Mouse (Mus musculus): ENCODE results near the gene Cenpm. TPM values are rescaled to one million over a fixed set of nuclear protein-coding genes. Genes with fewer than 3 reads are reported as not detected.

Cenpm gene
- polyA plus RNA-seq, 1 experiment, result 43.2 TPM

DNA sequence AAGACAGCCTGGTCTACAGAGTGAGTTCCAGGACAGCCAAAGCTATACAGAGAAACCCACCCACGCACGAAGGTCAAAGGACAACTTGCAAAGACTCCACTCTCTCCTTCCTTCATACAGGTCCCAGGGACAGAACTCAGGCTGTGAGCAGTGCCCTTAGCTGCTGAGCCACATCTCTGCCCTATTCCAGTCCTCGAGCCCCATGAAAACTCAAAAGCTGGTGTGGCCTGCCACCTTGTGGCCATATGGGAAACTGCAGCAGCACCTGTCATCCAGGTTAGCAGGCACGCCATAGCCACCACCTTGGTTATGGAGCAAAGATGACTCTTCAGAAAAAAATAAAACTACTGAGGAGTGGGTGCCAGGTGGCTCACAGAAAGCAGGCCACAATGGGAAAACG is 8.0 kb downstream of the Cenpm start:
- peaks cover 18% of the 10 kb centered on the region for H3K36me3 ChIP-seq (ENCODE audit: control insufficient read depth, insufficient read depth, low read length, poor library complexity, severe bottlenecking)
- no peaks in the 10 kb centered on the region for H3K9me3 ChIP-seq (replicated peaks; ENCODE audit: control insufficient read depth, insufficient read depth, low read length, poor library complexity, severe bottlenecking)
- H3K4me3 ChIP-seq (ENCODE audit: low read depth, low read length), result no peak overlapping the region
- no peak overlapping the region for H3K9ac ChIP-seq (ENCODE audit: low read depth, poor library complexity, severe bottlenecking)
- no peak for TF ChIP-seq EP300 (IDR thresholded peaks at IDR 0.05; ENCODE audit: insufficient read depth, low read depth, low read length)
- TF ChIP-seq CTCF (IDR thresholded peaks at IDR 0.05; ENCODE audit: low read depth, low read length), result peak; percentile 96
- peaks cover 2% of the 10 kb centered on the region for H3K4me1 ChIP-seq (ENCODE audit: control insufficient read depth, insufficient read depth, low read length)
- no peak overlapping the region for H3K27ac ChIP-seq (ENCODE audit: insufficient read depth, low read length)
- H3K27me3 ChIP-seq (ENCODE audit: control insufficient read depth, insufficient read depth, low read length, poor library complexity, severe bottlenecking), result no peaks in the 10 kb centered on the region

DNA sequence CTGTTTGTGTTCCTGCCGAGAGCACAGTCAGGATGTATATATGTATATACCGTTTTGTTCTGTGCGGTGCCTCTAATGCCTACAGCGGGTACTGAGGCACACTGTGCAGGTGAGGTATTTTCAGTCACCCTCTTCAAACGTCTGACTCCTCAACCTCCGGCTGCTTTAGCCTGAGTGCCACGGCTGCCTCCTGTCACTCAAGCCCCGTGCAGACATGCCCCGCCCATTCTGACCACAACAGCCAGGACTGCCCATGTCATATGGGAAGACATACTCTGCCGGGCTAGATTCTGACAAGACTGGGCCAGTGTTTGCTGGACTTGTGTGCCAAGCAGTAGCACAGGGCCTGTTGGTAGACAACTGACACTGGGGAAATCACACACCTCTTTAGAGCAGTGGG is 8.9 kb downstream of the Cenpm start:
- no peak for TF ChIP-seq CTCF (IDR thresholded peaks at IDR 0.05; ENCODE audit: low read depth, low read length)
- no peak for TF ChIP-seq POLR2A (IDR thresholded peaks at IDR 0.05; ENCODE audit: insufficient read depth, low read length)
- TF ChIP-seq EP300 (IDR thresholded peaks at IDR 0.05; ENCODE audit: insufficient read depth, low read depth, low read length), result no peak
- Histone ChIP-seq H3K4me1 (ENCODE audit: control insufficient read depth, insufficient read depth, low read length) (no peaks in the 10 kb centered on the region), H3K27ac (ENCODE audit: insufficient read depth, low read length) (no peak overlapping the region), H3K9me3 (replicated peaks; ENCODE audit: control insufficient read depth, insufficient read depth, low read length, poor library complexity, severe bottlenecking) (no peaks in the 10 kb centered on the region), H3K36me3 (ENCODE audit: control insufficient read depth, insufficient read depth, low read length, poor library complexity, severe bottlenecking) (peaks cover 16% of the 10 kb centered on the region), H3K27me3 (ENCODE audit: control insufficient read depth, insufficient read depth, low read length, poor library complexity, severe bottlenecking) (no peaks in the 10 kb centered on the region), H3K9ac (ENCODE audit: low read depth, poor library complexity, severe bottlenecking) (no peak overlapping the region), H3K4me3 (ENCODE audit: low read depth, low read length) (no peak overlapping the region)

DNA sequence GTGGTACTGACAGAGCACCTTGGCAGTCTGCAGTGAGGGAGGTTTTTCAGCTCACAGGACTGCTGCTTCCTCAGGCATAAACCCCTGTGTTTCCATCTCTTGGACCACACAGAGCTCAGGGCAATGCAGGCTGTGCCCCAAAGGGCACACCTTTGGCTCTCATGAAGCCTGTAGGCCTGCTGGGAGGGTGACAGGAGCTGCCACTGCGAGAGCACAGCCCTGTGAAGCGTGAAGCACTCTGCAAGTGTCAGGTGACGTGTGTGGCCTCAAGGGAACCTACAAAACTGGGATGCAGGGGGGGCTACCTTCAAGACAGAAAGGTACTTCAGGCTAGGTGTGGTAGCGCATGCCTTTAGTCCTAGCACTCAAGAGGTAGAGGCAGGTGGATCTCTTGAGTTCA is 11.9 kb downstream of the Cenpm start:
- H3K27me3 ChIP-seq (ENCODE audit: control insufficient read depth, insufficient read depth, low read length, poor library complexity, severe bottlenecking), result no peaks in the 10 kb centered on the region
- TF ChIP-seq CTCF (IDR thresholded peaks at IDR 0.05; ENCODE audit: low read depth, low read length) (no peak), POLR2A (IDR thresholded peaks at IDR 0.05; ENCODE audit: insufficient read depth, low read length) (no peak)
- H3K9ac ChIP-seq (ENCODE audit: low read depth, poor library complexity, severe bottlenecking), result no peak overlapping the region
- H3K36me3 ChIP-seq (ENCODE audit: control insufficient read depth, insufficient read depth, low read length, poor library complexity, severe bottlenecking), result 0 out of 2 replicates have a peak, but pooled peaks cover 3% of the 10 kb centered on the region
- H3K9me3 ChIP-seq (replicated peaks; ENCODE audit: control insufficient read depth, insufficient read depth, low read length, poor library complexity, severe bottlenecking), result no peaks in the 10 kb centered on the region
- no peak overlapping the region for H3K27ac ChIP-seq (ENCODE audit: insufficient read depth, low read length)
- peaks cover 4% of the 10 kb centered on the region for H3K4me1 ChIP-seq (ENCODE audit: control insufficient read depth, insufficient read depth, low read length)
- H3K4me3 ChIP-seq (ENCODE audit: low read depth, low read length), result no peak overlapping the region

DNA sequence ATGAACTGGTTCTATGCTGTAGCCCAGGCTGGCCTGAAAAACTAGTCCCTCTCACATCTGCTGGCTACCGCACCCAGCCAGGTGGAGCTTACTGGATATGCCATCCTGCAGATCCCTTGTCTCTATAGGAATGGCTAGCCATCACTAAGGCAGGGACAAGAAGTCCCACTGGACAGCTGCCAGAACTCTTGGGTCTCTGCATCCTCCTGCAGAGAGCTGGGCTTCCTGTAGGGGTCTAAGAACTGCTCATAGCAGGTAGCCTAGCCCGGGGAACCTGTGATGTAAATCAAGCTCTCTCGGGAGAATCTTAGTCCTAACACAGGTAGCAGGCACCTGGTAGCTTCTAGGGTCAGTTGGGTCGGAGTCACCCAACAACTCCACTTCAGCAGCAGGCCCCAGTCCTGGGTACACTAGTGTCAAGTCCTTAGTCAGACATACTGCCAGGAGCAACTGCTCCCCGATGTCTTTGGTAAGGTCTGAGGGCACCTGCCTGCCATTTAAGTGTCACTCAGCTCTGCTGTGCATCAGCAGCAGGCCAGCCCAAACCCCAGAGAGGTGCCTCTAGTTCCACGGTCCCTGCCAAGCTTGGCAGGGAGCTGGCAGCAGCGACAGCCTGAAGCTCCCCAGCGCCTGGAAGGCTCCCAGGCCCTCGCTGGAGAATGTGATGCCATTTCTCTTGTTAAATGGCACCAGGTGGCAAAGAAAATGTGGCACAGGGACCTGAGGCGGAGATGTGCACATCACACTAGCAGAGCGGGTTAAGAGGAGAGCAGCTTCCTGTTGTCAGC is 12.8 kb downstream of the Cenpm start:
- Histone ChIP-seq H3K4me1 (ENCODE audit: control insufficient read depth, insufficient read depth, low read length) (peaks cover 4% of the 10 kb centered on the region), H3K27ac (ENCODE audit: insufficient read depth, low read length) (no peak overlapping the region), H3K36me3 (ENCODE audit: control insufficient read depth, insufficient read depth, low read length, poor library complexity, severe bottlenecking) (0 out of 2 replicates have a peak, but pooled peaks cover 3% of the 10 kb centered on the region), H3K4me3 (ENCODE audit: low read depth, low read length) (no peak overlapping the region), H3K9me3 (replicated peaks; ENCODE audit: control insufficient read depth, insufficient read depth, low read length, poor library complexity, severe bottlenecking) (no peaks in the 10 kb centered on the region), H3K27me3 (ENCODE audit: control insufficient read depth, insufficient read depth, low read length, poor library complexity, severe bottlenecking) (no peaks in the 10 kb centered on the region), H3K9ac (ENCODE audit: low read depth, poor library complexity, severe bottlenecking) (no peak overlapping the region)
- TF ChIP-seq POLR2A (IDR thresholded peaks at IDR 0.05; ENCODE audit: insufficient read depth, low read length) (no peak), CTCF (IDR thresholded peaks at IDR 0.05; ENCODE audit: low read depth, low read length) (no peak), EP300 (IDR thresholded peaks at IDR 0.05; ENCODE audit: insufficient read depth, low read depth, low read length) (no peak)

DNA sequence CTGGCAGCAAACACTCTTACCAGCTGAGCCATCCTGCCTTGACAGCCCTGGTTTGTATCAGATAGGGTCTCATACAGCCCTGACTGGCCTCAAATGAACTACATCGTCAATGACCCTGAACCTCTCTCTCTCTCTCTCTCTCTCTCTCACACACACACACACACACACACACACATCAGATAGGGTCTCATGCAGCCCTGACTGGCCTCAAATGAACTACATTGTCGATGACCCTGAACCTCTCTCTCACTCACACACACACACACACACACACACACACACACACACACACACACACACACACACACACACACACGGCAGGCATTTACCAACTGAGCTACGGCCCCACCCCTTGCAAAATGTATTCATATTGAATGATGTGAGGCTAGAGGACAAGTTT is 13.4 kb downstream of the Cenpm start:
- Histone ChIP-seq H3K4me3 (ENCODE audit: low read depth, low read length) (no peak overlapping the region), H3K27me3 (ENCODE audit: control insufficient read depth, insufficient read depth, low read length, poor library complexity, severe bottlenecking) (no peaks in the 10 kb centered on the region), H3K9me3 (replicated peaks; ENCODE audit: control insufficient read depth, insufficient read depth, low read length, poor library complexity, severe bottlenecking) (no peaks in the 10 kb centered on the region), H3K4me1 (ENCODE audit: control insufficient read depth, insufficient read depth, low read length) (peaks cover 4% of the 10 kb centered on the region), H3K9ac (ENCODE audit: low read depth, poor library complexity, severe bottlenecking) (no peak overlapping the region), H3K27ac (ENCODE audit: insufficient read depth, low read length) (no peak overlapping the region), H3K36me3 (ENCODE audit: control insufficient read depth, insufficient read depth, low read length, poor library complexity, severe bottlenecking) (0 out of 2 replicates have a peak, but pooled peaks cover 3% of the 10 kb centered on the region)
- TF ChIP-seq POLR2A (IDR thresholded peaks at IDR 0.05; ENCODE audit: insufficient read depth, low read length) (no peak), EP300 (IDR thresholded peaks at IDR 0.05; ENCODE audit: insufficient read depth, low read depth, low read length) (no peak)

DNA sequence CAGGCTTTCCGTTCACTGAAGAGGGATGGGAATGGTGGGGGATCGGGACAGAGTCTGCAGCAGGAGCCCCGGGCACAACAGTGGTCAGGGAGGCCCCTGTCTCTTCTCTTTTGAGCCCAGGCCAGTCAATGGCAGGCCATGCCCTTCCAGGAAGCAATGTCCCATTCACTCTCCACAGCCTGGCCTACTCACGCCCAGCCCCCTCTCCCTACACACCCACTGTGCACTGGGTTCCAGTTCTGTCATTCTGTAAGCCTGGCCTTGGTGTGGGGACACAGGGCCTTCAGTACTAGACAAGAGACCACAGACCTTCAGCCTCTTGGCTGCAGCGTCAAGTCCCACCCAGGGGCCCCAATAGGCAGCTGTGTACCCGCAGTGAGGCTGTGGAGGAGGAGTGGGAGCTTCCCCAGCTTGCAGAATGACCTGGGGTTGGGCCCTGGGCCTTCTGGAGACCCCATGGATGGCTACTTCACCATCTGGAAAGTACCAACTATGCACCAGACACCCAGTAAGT is 14.4 kb downstream of the Cenpm start:
- Histone ChIP-seq H3K9me3 (replicated peaks; ENCODE audit: control insufficient read depth, insufficient read depth, low read length, poor library complexity, severe bottlenecking) (no peaks in the 10 kb centered on the region), H3K4me3 (ENCODE audit: low read depth, low read length) (no peak overlapping the region), H3K36me3 (ENCODE audit: control insufficient read depth, insufficient read depth, low read length, poor library complexity, severe bottlenecking) (0 out of 2 replicates have a peak, but pooled peaks cover 3% of the 10 kb centered on the region), H3K27ac (ENCODE audit: insufficient read depth, low read length) (no peak overlapping the region), H3K9ac (ENCODE audit: low read depth, poor library complexity, severe bottlenecking) (no peak overlapping the region), H3K4me1 (ENCODE audit: control insufficient read depth, insufficient read depth, low read length) (peaks cover 4% of the 10 kb centered on the region), H3K27me3 (ENCODE audit: control insufficient read depth, insufficient read depth, low read length, poor library complexity, severe bottlenecking) (no peaks in the 10 kb centered on the region)
- no peak for TF ChIP-seq CTCF (IDR thresholded peaks at IDR 0.05; ENCODE audit: low read depth, low read length)
- TF ChIP-seq POLR2A (IDR thresholded peaks at IDR 0.05; ENCODE audit: insufficient read depth, low read length), result no peak
- no peak for TF ChIP-seq EP300 (IDR thresholded peaks at IDR 0.05; ENCODE audit: insufficient read depth, low read depth, low read length)

Data from ES-Bruce4 (cell line).